Mouse (Mus musculus) liver, postnatal 0 days (tissue): Measurements from ENCODE around the gene Dlg2.

ENCODE experiments used
- CTCF ChIP-seq: sonication (generic); IDR thresholded peaks from 2 replicates; pipeline ENCODE4 v1.5.1; 2016; ENCODE audit warnings: antibody characterized with exemption, low read depth
- EP300 ChIP-seq: IDR thresholded peaks from 2 replicates; pipeline ENCODE4 v1.6.1; 2016; ENCODE audit warnings: antibody characterized with exemption, low read depth, mild to moderate bottlenecking

DNA sequence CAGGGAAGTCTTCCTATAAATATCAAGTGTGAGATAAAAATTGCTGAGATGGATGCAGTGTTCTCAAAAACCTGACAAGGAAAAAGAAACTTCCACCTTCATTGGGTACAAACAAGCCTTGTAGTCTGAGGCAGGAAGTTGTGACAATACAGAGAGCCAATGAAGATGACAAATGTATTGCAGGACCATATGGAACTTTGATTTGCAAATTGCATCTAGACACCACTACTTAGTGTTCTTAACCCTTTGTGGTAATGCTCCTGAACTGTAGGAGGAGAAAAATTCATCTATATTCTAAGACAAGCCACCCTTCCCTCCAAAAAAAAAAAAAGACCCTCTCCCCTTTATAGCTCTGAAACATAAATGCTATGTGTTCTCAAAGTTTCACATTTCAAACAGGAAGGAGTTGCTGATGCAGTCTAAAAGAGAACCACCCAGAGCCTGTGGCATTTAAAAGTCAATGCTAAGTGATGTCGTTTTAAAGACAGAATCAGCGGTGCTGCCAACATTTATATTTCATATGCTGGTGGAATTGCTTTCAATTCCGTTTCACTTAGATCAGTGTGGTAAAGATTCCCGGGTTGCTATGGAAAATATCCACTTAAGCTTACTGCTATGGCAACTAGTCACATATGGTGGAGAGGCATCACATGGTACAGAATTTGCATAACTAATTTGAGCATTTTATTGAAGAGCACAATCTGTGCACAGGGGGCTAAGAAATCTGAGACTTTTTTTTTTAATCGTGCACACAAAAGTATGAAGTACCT, 731.8 kb downstream of the Dlg2 start:
- TF ChIP-seq CTCF = no peak
- no peak for TF ChIP-seq EP300
